Mouse (Mus musculus): ENCODE results near the gene Apba1.
A peak's percentile ranks its signal among the peaks of the same experiment; 100 is the strongest.

The Apba1 gene

GRCm38 (mm10) chr19:23946026-23946685, 187.5 kb downstream of the Apba1 start:
- no peak for DNase-seq

GRCm38 (mm10) chr19:23946751-23947150, 188.1 kb downstream of the Apba1 start:
- DNase-seq: no peak

- DNase-seq: no peak
Observed at GRCm38 (mm10) chr19:23947871-23948270, 189.2 kb downstream of the Apba1 start.

GRCm38 (mm10) chr19:23948301-23949000, 189.8 kb downstream of the Apba1 start:
- DNase-seq: no peak

- no peak for DNase-seq
Observed at GRCm38 (mm10) chr19:23955461-23955860, 196.8 kb downstream of the Apba1 start.

GRCm38 (mm10) chr19:23956299-23956975, 197.8 kb downstream of the Apba1 start:
- peak; percentile 34 for DNase-seq

- DNase-seq: peak; percentile 38
Observed at GRCm38 (mm10) chr19:23957563-23957962, 198.9 kb downstream of the Apba1 start.

GRCm38 (mm10) chr19:23958925-23959324, 200.2 kb downstream of the Apba1 start:
- no peak for DNase-seq

- peak; percentile 35 for DNase-seq
Observed at GRCm38 (mm10) chr19:23959870-23960269, 201.2 kb downstream of the Apba1 start.

GRCm38 (mm10) chr19:23960275-23960674, 201.6 kb downstream of the Apba1 start:
- DNase-seq: peak; percentile 59

GRCm38 (mm10) chr19:23960831-23961447, 202.3 kb downstream of the Apba1 start:
- no peak for DNase-seq

GRCm38 (mm10) chr19:23961516-23961915, 202.8 kb downstream of the Apba1 start:
- peak; percentile 51 for DNase-seq

- DNase-seq: no peak
Observed at GRCm38 (mm10) chr19:23964401-23964910, 205.8 kb downstream of the Apba1 start.

GRCm38 (mm10) chr19:23966376-23966775, 207.7 kb downstream of the Apba1 start:
- no peak for DNase-seq

- DNase-seq: peak; percentile 81
Observed at GRCm38 (mm10) chr19:23967156-23967555, 208.5 kb downstream of the Apba1 start.

GRCm38 (mm10) chr19:23968125-23968861, 209.6 kb downstream of the Apba1 start:
- peak; percentile 90 for DNase-seq

GRCm38 (mm10) chr19:23968862-23969225, 210.2 kb downstream of the Apba1 start:
- no peak for DNase-seq

- DNase-seq: no peak
Observed at GRCm38 (mm10) chr19:23970374-23970773, 211.7 kb downstream of the Apba1 start.

GRCm38 (mm10) chr19:23971391-23971790, 212.7 kb downstream of the Apba1 start:
- DNase-seq: no peak

- DNase-seq: peak; percentile 68
Observed at GRCm38 (mm10) chr19:23972881-23973649, 214.4 kb downstream of the Apba1 start.

- peak; percentile 50 for DNase-seq
Observed at GRCm38 (mm10) chr19:23977901-23978443, 219.3 kb downstream of the Apba1 start.

All from lung, postnatal 36 days (tissue).